Mouse (Mus musculus): ENCODE results near the gene Slc2a8.

DNA sequence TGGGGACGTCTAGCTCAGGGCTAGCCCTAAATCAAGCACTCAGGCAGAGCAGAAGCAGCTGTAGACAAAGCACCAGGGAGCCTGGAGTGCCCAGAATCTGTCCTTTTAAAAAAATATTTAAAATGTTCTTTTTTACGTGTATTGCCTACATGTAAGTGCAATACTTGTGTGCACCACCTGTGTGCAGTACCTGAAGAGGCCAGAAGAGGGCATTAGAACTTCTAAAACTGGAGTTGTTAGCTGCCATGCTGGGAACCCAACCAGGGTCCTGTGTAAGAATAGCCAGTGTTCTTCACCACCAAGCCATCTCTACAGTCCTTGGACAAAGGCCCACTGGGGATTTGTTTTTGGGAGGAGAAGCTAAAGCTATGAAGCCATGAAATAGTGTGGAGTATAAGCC is 27.3 kb downstream of the Slc2a8 start:
- TF ChIP-seq CTCF (IDR thresholded peaks at IDR 0.05; ENCODE audit: borderline replicate concordance, control insufficient read depth, extremely low read depth, insufficient read depth, low read length, poor library complexity) (no peak), POLR2A (IDR thresholded peaks at IDR 0.05; ENCODE audit: control insufficient read depth, extremely low read depth, insufficient read depth, low read length, poor library complexity) (no peak)
